Mouse (Mus musculus) G1E-ER4 (cell line): ENCODE results near the gene Wwtr1. TPM values are rescaled to one million over a fixed set of nuclear protein-coding genes. Genes with fewer than 3 reads are reported as not detected.

Source experiments
- GATA1 ChIP-seq: IDR thresholded peaks from one replicate; pipeline ENCODE4 v1.8.0; 2012; ENCODE audit warnings: low read length, inconsistent platforms
- polyA plus RNA-seq: library from polyadenylated mRNA; stranded (reverse); fragments of >175 nt; gene quantifications from 2 replicates; pipeline ENCODE4 v1.2.3, GENCODE M21; 2012

Wwtr1 gene
- not detected in 2 replicates for polyA plus RNA-seq

DNA sequence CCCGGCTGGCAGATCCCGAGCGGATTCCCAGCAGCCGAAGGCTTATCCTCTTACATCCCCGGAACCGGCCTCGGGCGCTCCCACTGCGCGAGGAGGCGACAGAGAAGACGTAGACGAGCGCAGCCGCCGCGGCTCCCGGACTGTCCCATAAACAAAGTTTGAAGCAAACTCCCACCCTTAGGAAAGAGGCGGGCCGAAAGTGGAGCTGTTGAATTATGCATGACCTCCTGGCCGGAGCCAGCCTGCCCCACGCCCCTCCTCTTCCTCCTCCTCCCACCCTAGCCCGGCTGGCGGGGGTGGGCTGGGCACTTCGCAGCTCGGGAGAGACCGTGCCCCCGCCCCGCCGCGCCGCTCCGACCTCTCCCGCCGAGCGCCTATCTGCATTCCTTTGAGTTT is at the start of gene Wwtr1:
Gene Wwtr1, minus strand, starts transcription at position 251 of the 396 bp plus-strand sequence.
- TF ChIP-seq GATA1: no peak

DNA sequence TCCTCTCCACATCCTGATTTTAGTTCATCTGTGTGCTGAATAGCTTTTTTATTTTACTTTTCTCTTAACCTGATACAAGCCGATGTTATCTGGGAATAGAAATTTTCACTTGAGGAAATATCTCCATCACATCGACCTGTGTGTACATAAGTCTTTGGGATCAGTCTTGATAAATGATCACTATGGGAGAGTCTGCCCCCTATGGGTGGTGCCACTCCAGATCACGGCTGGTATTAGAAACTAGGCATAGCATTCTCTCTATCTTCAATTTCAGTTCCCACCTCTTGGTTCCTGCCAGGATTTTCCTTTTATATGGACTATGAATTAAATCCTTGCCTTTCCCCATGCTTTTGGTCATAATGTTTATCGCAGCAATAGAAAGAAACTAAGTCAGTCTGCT is 44.0 kb upstream of the Wwtr1 start:
- TF ChIP-seq GATA1: no peak

DNA sequence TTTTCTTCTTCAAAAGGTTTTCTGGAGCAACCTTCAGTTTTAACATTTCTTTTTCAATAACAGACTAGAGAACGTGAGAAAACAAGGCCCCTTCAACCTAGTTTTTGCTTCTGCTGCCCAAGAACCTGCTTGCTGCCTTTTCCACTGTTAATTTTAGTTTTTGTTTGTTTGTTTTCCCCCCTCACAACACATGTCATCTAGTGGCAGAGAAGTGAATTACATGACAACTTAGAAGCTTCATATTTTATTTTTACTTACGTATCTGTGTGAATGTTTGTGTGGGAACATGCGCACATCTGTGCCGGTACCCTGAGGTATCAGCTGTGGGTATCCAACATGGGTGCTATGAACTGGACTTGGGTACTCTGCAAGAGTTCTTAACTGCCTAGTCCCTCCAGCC is 39.9 kb upstream of the Wwtr1 start:
- no peak for TF ChIP-seq GATA1

DNA sequence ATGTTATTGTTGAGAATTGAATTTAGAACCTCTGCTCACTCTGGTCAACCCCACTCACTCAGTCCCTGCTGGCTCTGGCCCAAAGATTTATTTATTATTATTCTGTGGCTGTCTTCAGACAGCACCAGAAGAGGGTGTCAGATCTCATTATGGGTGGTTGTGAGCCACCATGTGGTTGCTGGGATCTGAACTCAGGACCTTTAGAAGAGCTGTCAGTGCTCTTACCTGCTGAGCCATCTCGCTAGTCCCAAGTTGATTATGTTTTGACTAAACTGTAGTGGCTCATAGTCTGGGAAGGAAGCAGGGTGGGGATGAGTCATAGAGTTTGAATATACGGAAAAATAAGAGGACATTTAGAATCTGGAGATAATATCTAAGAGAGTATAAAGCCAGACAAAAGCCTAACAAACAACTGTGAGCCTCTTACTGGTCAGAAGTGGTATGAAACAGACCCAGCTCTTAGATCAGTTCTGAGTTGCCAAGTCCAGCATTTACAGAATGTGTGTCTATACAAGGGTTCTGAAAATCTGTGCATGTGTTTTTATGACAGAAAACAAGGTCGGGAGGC is 36.8 kb upstream of the Wwtr1 start:
- TF ChIP-seq GATA1: no peak

DNA sequence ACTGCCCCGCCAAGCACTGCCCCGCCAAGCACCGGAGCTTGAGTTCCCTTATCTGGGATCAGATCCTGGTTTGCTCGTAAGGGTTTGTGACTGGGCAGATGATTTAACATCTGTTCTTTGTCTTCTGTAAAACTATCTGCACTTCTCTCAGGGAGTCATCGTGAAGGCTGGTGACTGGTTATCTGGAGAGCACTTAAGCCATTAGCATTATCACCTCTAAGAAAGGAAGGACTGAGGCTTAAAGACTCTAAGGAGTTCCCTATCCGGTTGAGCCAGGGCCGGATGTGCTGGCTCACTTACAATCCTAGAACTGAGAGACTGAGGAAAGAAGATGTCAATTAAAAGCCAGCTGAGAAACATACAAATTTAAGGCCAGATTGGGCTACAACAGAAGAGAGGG is 36.1 kb upstream of the Wwtr1 start:
- TF ChIP-seq GATA1: no peak

DNA sequence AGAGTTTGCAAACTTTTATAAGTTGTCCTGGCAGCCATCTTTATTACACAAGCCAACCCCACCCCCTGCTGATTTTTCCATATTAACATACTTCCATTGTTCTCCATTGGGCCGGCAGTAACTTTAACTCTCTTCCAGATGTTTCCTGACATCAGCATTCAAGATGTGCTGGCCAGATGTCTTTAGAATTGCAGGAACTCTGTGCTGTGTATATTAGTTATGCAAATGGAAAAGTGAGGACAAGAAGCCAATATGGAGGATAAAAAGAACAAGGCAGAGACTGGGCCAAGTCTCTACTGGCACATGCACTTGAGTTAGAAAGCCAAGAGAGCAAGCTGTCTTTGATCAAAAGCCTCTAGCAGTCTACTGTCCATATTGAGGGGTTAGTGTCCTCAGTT is 28.9 kb upstream of the Wwtr1 start:
- no peak for TF ChIP-seq GATA1

DNA sequence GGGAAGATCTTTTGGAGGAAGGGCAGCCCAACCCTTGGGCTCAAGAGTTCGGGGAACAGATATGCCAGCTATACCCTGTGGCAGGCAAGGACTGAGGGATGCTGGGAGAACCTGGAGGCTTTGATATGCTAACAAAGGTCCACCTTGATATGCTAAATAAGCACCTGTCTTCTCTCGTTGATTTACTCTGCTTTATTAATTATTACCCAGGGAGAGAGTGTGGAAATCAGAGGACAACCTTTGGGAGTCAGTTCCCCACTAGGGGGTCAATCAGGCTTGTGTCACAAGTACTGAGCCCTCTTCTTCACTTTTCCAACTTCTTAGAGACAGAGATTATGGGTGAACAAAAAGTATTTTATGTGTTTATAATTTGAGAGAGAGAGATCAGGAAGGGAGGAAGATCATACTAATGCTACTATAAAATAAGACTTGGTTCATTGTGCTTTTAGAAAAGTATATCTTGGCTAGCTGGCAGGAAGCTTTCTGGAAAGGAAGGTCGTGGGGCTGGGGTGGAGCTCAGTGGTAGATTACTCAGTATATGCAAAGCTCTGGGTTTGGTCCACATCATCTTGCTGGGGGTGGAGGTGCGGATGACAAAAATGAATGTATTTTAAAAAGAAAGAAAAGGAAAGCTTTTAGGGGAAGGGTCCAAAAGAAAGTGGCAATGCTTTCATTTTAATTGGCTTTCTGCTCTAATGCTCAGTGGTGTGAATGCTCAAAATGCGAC is 28.3 kb upstream of the Wwtr1 start:
- TF ChIP-seq GATA1: no peak

DNA sequence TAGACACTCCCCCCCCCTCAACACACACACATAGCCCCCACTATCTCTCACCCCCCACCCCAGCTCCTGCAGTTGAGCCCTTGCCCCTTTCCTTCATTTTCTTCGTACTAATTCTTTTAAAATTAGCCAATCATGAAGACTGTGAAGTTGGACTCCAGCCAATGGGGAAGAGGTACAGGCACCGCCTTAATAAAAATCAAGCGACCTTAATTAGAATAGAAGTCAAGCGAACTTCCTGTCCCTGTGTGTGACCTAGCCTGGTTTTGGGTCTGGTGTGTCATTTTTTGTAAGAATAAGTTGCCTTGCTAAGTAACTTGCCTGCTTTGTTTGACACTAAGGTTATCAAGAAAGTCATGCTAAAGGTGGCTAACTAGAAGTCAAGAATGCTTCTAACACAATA is 26.9 kb upstream of the Wwtr1 start:
- no peak for TF ChIP-seq GATA1

DNA sequence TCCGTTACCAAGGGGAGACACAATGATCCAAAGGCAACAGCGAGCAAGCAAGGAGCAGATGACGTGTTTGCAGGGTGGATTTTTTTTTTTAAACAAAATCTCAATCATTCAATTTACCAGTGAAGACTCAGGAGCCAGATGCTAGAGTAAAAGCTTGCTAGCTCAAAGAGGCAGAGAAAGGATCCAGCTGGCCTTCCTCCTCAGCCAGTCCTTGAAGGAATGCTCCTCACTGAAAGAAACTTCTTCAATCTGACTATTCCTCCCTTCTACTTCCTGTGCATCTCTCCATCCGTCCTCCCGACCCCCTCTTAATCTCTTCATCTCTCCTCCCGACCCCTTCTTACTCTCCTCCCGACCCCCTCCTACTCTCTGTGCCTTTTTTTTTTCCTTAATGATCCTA is 20.9 kb upstream of the Wwtr1 start:
- TF ChIP-seq GATA1: no peak

DNA sequence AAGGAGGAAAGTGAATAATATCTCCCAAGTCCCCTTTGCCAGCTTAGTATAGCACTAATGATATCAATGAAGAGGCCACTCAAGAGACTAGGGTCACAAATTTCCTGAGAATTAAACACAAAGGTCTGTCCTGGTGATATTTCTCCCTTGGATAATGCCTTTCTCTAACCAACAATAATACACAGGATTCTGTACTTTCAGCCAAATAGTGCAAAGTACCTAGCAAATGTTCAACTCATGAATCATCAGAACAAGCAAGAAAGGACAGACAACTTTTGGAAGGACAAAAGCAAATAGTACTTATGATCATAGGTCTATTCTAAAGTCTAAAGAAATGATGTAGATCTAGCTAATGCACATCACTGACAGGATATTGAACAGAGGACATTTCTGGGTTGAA is 19.8 kb upstream of the Wwtr1 start:
- no peak for TF ChIP-seq GATA1

DNA sequence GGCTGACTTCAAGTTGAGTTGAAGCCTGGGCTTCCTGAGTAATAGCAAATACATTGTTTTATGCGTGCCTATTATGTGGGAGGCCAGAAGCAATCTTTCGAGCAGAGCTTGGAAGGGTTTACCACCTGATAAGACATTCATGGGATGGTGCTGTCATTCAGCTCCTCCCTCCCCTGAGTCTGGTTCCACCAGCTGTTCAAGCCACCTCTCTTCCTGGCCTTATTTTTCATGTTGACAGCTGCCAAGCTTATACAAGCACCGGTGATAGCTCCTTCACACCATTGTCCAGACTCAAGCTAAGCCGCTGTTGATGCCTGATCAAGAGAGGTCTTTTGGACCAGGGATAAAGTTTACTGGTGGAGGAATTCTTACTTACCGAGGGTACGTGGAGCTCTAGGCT is 10.3 kb upstream of the Wwtr1 start:
- TF ChIP-seq GATA1: no peak

DNA sequence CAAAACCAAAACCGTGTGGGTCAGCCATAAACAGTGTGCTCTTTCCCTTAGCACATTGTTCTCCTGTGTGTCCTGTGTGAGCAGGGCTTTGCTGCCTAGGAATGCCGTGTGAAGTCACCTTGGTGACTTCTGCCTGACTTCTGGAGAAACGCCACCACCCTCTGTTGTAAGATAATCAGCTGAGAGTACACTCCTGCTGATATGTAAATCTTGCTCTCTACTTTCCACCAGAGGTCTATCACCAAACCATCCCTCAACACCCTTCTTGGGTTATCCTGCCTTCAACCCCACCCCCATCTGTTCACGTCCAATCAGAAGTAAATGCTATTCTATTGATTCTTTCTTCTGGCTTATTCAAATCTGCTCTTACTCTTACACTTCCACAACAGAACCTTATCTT is 7.8 kb upstream of the Wwtr1 start:
- no peak for TF ChIP-seq GATA1

DNA sequence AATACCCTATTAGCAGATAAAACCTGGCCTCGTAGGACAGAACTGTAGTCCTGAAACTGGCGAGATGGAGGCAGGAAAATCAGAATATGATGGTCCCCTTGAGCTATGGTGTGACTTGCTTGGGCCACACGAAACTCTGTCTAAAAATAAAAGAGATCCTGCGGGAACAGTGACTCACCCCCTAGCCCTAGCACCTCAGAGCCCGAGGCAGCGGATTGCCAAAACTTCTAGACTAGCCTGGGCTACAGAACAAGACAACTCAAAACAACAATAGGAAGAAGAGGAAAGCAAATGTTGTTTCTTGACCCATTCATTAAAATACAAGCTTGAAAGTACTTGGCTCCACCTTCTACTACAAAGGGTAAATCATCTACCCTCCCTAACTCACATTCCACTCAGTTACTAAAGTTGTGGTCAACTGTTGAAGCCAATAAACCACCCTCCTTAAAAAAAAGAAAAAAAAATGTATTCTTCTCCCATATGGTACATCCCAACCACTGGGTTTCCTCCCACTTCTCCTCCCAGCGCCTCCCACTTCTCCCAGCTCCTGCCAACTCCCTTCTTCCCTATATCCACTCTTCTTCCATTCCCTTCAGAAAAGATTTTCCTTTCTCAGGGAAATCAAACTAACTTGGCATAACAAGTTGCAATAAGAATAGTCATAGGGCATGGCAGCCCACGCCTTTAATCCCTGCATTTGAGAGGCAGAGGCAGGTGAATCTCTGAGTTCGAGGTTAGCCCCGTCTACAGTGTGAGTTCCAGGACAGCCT is 4.9 kb upstream of the Wwtr1 start:
- no peak for TF ChIP-seq GATA1

DNA sequence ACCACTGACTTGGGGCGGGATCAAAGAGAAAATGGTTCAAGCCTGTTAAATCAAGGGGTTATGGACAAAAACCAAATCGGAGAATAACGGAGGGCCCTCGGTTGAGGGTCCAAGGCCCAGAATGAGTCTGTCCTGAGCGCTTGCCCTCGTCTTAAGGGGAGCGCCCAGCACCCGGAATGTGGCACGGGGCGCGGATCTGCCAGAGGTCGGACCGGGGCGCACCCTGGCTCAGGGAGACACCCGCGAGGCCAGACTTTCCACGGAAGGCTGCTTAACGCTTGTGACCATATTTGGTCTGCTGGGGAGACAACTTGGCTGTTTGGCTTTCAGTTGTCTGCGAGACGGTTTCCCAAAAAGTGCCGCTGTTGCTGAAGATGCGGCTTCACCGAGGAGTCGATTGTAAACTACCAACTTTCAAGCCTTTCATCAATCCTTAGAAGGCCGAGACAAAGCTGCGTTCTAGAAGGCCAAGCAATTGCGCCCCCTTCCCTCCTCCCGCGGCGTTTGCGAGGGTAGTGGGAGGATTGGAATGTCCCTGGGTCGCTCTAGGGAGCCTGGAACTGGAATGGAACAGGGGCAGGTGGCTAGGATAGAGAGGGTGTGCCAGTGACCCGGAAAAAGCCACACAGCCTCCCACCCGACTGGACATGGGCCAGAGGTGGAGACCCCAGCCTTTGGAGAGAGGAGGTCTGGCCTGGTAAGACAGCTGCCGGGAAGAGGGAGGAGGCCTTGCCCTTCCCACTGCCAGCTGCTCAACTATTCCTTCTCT is 530 bp upstream of the Wwtr1 start:
- TF ChIP-seq GATA1: no peak

DNA sequence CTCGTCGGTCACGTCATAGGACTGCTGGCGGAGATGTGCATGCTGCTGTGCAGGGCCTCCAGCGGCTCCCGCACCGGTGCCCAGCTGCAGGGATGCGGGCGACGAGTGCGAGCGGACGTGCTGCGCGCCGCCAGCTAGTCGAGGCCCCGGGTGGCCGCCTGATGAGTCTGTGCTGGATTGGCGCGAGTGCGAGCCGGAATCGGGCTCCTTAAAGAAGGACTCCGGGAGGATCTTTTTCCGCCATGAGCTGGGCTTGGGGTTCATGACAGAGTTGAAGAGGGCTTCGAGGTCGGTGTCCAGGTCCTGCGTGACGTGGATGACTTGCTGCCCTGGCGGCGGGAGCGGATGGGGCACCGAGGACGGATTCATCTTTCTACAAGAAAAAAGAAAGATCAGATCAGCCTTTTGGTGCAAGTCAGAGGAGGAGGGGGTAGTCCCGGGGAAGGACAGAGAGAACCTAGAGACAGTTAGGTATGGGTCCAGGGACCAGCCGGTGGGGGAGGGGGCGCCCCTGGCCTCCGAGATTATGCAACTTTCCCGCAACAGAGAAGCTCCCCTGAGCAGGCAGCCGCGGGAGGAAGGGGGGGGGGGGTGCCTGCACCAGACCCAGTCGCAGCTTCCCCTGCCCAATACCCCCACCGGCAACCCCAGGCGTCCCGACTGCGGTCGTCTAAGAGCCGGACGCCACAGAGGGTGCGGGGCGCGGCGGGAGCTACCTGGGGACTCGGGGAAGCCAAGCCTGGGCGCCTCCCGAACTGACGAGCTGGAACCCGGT is 638 bp downstream of the Wwtr1 start:
- no peak for TF ChIP-seq GATA1
